Mouse (Mus musculus): Measurements from ENCODE around the gene Apba3.
"Not testable (repeated sequence)": the region's sequence is repeated elsewhere in the genome, so short reads cannot be mapped to it uniquely, and the experiment has no call there.

Gene Apba3

DNA sequence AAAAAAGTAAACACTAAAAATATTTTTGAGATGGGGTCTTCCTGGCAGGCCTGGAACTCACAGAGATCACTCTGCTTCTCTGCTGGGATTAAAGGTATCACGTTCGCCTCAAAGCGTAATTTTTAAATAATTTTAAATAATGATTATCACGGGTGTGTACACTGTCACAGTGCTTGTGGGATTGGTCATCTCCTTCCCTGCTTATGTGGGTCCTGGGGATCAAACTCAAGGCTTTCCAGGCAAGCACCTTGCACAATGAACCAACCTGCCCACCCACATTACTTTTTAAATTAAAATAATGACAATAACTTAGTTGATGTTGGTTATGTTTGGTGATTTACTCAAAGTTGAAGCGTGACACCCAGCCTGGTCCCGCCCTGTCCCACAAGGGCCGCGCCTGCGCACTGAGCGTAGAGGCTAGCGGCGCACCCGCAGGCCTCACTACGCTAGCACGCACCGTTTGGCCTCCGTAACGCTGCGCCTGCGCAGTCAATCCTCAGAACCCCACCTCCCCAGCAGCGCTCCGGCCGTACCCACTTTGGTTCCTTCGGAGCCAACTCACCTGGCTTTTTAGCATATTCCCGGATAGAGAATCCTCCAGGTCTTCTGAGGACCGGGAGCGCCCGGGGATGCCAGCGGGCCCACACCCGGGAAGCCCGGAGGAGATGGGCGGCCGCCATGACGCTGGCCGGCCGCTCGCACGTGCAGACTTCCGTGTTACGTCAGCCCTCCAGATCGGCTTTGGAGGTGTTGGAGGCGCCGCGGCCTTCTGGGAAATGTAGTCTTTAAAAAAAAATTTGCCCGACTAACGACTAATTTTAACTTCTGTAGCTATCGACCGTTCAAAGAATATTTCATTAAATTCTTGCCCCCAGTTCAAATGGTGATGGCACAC lies at the start of gene Apba3, which contains the start of gene Mrpl54:
TSS of gene Apba3 (plus strand) at position 750 of the 895 bp plus-strand sequence.
TSS of gene Mrpl54 (minus strand) at position 724 of the 895 bp plus-strand sequence.
- DNase-seq (ENCODE audit: low spot score in 2 of 2) = peak; percentile 97

DNA sequence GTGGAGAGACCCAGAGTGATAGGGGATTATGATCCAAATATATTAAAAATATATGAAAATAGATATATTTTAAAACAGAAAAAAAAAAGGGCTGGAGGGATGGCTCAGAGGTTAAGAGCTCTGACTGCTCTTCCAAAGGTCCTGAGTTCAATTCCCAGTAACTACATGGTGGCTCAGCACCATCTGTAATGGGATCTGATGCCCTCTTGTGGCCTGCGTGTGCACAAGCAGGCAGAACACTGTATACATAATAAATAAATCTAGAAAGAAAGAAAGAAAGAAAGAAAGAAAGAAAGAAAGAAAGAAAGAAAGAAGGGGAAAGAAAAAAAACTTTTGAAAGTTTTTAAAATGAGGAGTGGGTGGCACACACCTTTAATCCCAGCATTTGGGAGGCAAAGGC lies 49.5 kb upstream of the Apba3 start:
- DNase-seq (ENCODE audit: low spot score in 2 of 2) = not testable (repeated sequence)

DNA sequence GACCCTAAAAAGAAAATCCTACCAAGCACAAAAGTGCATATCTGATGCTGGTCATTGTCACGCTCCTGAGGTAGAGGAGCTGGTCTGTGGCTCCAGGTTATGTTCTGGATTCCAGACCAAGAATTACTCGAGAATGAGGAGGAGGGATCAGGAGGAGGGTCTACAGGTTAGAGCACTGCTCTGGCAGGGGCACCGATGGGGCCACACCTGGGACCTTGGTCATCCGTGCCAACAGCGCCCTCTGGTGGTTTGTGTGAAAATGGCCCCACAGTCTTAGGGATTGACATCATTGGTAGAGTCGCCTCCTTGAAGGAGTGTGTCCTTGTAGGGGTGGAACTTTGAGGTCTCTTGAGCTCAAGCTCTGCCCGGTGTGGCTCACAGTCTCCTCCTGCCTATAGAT lies 48.8 kb upstream of the Apba3 start:
- DNase-seq (ENCODE audit: low spot score in 2 of 2) = peak; percentile 72 to 85

DNA sequence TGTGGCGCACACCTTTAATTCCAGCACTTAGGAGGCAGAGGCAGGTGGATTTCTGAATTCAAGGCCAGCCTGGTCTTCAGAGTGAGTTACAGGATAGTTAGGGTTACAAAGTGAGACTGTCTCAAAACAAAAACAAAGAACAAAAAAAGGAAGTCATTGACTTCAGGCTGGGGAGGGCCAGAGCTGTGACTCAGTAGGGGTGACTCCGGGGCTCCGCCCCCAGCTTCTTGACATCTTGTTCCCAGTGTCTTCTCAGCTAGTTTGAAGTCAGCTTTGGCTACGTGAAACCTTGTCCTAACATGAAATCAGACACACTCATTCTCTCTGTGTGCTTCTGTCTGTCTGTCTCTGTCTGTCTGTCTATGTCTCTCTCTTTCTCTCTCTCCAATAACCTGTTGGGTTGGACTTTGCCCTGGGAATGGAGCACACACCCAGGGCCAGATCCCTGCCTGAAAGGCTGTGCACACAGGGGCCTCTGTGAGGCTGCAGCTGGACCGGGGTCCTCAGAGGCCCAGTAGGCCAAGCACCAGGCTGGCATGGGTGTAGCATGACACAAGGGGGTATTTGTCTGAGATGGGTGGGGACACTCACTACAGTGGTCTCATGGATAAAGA lies 45.3 kb upstream of the Apba3 start:
- peak in 1 of 2 experiments; percentile 32 for DNase-seq (ENCODE audit: low spot score in 2 of 2)

DNA sequence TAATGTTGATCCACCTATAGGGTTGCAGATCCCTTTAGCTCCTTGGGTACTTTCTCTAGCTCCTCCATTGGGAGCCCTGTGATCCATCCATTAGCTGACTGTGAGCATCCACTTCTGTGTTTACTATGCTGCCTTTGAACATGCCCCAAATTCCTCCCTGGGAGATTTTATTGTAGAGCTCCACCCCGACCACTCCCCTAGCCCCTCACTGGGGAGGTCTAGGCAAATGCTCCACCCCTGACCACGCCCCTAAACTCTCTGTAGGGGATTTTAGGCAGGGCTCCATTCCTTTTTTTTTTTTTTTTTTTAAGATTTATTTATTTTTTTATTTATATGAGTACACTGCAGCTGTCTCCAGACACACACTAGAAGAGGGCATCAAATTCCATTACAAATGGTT lies 43.0 kb upstream of the Apba3 start:
- DNase-seq (ENCODE audit: low spot score in 2 of 2) = not testable (repeated sequence)

DNA sequence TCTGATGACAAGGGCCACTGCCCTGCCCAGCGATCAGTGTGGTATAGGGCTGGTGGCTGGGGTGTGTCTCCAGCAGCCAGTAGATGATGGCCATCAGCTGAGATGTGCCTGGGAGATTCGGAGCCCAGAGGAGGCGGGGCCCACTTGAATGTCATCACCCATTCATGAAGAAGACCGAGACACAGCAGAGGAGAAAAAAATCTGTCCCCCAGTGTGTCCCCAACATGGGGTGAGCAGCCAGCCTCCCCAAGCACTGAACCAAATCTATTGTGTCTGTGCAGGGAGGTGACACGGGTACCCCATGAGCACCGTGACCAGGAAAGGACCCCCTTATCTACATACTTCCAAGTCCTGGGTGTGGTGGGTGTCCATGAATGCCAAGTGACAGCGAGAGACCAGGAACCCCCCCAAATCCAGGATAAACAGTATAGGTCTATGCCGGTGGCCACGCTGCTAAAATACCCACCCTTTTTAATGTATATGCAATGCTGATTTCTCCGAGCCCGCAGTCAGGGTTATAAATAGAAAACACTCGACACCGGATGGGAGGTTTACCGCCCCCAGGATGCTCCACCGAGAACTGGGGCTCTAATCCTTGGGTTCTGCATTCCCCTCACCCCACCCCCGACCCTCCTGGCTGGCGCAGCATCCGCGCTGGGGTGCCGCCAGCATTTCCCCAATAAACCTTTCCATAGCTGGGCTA lies 36.9 kb upstream of the Apba3 start:
- no peak for DNase-seq (ENCODE audit: low spot score in 2 of 2)

DNA sequence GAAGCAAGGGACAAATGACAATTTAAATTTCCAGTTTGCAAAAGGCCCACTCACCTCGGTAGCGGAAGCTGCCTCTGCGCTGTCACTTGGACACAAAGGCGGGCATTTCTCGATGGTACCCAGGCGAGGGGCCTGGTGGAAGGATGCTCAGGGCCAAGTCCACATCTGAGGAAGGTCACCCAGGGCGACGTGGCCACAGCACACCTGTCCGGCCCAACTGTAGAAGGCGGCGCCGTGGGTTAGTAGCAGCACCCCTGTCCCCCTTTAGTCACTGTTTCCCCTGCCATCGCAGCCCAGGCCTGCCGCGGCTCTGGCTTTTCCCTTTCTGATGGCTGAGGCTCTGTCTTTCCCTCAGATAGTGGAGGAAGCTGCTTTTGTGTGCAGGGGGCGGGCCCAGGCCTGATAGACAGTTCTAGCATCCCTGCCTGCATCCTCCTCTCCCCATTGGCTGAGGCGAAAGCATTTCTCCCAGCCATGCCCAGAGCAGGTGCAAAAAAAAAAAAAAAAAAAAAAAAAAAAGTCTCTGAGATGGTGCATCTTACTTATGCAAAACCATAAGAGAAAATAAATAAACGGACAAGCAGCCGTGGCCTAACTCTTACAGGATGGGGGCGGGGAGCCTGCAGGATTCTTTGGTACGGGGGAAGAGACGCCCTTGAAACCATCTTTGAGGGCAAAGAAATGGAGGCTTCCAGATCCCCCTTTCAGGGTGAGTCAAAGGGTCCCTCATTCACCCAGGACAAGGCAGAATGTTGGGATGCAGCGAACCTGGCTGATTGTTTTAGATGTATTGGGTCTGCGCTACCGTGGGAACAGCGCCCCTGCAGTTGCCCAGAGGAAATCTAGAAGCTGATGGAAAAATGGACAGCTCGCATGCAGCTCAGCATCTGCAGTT lies 36.1 kb upstream of the Apba3 start, which contains the start of gene Atcay:
TSS of gene Atcay (minus strand) at position 396 of the 895 bp plus-strand sequence.
- no peak for DNase-seq (ENCODE audit: low spot score in 2 of 2)

DNA sequence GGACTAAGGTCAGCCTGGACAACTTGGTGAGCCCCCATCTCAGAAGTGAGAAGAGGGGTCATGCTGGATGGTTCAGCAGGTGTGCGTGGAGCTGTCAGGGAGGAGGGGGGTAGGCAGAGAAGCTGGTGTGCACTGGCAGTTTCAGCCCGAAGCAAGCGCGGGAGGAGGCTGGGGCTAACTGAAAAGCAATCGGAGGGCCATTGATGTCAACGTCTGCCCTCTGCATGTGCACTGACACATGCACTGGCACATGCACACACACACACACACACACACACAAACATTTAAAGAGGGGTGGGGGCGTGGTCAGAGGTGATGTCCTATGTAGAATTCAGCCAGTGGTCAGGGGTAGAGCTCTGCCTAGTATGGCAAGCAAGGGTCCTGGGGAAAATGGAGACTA lies 35.3 kb upstream of the Apba3 start:
- DNase-seq (ENCODE audit: low spot score in 2 of 2) = no peak

DNA sequence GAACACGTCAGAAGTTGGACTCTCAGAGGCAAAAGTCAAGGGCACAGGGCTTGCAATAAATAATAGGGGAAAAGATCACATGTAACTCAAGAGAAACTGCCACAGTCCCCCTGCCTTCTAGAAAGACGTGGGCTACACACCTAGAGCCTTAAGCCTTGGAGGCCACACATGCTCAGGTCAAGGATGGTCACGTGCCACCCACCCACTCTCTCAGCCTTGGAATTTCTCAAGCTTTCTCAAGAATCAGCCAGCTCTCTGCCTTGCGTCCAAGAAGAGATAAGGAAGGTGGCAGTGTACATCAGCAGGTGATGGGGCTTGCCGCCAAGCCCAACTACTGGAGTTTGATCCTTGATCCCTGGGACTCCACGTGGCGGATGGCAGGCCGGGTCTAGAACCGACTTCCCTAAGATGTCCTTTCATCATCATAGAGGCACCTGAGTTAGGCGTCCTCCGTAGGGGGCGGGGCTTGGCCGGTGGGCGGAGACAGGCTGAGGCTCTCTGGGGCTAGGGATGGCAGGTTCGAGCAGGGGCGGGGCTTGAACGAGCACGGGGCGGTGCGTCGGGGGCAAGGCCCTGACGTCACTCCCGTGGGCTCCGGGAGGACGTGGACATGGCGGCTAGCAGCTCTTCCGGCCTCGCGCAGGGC lies 34.1 kb upstream of the Apba3 start, which contains the start of gene Zfr2:
TSS of gene Zfr2 (plus strand) at position 576 of the 646 bp plus-strand sequence.
- peak; percentile 82 to 93 for DNase-seq (ENCODE audit: low spot score in 2 of 2)

DNA sequence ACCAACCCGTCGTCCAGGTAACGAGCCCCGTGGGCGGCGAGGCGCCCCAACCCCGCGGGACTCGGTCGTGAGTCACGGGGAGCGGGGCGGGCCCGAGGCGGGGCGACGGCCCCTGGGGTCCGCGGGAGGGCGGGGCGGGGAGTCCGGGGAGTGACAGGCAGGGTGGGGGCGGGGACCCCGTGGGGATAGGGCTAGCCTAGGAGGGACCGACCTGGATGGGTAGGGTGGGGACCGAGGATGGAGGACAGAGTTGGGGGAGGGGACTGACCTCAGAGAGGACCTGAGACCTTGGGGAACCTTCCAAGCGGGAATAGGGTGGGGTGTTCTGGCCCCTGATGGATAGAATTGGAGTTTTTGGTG lies 33.6 kb upstream of the Apba3 start:
- no peak for DNase-seq (ENCODE audit: low spot score in 2 of 2)

DNA sequence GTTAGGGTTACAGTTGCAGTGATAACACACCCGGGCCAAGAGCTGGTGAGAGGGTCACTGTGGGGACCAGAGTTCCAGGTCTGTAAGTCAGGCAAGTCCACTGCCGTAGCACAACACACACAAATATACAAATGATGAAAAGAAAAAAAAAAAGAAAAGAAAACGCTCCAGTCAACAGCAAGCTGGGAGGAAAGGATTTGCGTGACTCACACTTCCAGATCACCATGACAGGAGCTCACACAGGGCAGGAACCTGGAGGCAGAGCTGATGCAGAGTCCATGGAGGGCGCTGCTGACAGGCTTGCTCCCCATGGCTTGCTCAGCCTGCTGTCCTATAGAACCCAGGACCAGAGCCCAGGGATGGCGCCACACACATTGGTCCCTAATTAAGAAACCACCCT lies 32.6 kb upstream of the Apba3 start:
- no peak for DNase-seq (ENCODE audit: low spot score in 2 of 2)

DNA sequence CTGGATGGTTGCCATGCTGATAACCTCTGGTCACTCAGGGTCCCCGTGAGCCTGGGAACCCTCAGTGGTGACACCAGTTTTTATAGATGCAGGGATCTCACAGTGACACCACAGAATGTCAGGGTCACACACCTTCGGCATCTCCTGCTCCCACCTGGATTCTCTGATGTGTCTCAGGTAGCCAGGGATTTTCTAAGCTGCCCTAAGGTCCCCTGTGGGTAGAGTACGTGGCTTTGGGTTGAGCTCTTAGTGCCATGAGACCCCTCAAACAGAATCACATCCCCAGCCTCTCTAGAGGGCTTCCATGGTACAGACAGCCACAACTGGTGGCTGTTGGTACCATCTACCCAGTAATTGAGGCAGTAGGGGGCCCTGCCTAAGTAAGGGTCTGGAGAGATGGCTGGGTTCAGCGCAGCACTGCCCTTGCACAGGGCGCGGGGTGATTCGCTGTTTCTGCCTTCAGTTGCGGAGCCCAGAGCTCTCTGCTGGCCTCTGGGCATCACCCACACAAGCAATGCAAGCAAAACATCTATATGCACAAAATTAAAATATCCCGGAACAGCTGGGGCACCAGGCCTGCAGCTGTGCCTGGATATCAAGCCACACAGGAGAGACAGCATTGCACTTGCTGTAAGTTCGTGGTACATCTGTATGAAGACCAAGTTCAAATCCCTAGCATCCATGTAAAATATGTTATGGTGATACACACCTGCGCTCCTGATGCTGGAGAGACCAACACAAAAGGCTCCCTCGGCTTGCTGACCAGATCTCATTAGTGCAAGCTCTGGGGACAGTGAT lies 30.1 kb upstream of the Apba3 start:
- no peak for DNase-seq (ENCODE audit: low spot score in 2 of 2)

DNA sequence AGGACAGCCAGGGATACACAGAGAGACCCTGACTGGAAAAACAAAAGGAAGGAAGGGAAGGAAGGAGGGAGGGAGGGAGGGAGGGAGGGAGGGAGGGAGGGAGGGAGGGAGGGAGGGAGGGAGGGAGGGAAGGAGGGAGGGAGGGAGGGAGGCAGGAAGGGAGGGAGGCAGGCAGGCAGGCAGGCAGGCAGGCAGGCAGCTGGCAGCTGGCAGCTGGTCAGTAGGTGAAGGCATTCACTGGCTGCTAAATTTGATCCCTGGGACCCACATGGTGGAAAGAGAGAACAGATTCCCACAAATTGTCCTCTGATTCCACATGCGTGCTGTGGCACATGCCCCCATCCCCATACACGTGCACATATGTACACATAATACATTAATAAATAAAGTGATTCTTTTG lies 28.1 kb upstream of the Apba3 start:
- DNase-seq (ENCODE audit: low spot score in 2 of 2) = no peak

DNA sequence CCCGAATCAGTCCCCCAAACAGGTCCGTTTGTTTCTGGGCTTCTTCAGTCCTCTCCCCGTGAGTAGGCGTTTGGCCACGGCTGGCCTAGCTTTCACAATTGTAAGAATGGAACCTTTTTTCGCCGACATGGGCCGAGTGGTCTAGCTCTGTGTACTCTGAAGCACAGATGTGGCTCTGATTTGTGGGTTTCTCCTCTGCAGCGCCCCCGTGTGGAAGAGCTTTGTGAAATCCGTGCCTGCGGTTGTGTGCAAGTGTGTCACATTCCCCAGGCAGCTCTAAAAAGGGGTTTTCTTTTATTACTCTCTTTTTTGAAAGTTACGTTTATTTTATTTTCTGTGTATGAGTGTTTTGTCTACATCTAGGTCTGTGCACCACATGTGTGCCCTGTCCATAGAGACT lies 25.9 kb upstream of the Apba3 start:
- DNase-seq (ENCODE audit: low spot score in 2 of 2) = peak in 1 of 2 experiments; percentile 69

DNA sequence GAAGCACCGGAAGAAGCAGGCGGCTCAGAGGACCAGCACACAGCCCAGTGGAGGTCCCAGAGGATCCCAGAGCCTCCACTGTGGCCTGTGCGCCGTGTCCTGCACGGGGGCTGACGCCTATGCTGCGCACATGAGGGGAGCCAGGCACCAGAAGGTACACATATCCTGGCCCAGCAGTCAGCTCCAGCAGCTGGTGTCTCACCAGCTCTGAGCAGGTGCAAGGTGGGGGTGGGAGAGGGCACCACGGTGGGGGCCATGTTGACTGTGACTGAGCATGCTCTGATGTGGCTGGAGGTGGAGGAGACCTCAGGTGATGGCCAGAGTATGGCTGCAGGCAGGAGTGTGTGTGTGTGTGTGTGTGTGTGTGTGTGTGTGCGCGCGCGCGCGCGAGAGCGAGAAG lies 24.7 kb upstream of the Apba3 start:
- DNase-seq (ENCODE audit: low spot score in 2 of 2) = no peak

DNA sequence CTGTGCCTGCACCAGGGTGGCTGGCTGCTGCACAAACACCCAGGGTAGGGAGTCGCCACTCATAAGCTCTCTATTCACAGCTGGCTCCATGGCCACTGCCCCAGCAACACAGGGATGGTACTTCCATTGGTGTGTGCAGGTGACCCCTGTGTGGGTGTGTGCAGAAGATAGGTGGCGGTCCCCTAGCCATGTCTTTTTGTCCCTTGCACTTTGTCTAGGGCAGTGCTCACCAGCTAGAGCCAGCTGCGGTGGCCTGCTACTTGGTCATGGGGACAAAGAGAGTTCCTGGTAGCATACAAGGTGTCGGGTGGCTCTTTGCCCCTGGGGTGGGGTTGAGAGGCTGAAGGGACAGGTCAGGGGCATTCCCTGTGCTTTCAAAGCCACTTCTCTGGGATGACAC lies 22.6 kb upstream of the Apba3 start:
- no peak for DNase-seq (ENCODE audit: low spot score in 2 of 2)

DNA sequence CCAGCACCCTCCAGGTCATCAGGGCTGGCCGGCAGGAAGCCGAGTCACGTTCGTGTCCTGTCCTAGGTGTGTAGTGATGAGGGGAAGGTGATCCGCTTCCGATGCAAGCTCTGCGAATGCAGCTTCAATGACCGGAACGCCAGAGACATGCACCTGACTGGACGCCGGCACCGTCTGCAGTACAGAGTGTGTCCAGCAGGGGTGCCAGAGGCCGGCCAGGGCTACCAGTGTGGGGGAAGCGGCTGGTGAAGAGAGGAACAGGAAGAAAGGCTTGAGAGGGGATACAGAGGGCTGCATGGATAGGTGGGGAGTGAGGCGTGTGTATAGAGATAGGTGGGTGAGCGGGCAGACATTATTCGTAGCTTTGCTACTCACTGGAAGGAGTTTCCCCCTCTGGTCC lies 22.2 kb upstream of the Apba3 start:
- DNase-seq (ENCODE audit: low spot score in 2 of 2) = peak; percentile 75 to 86

DNA sequence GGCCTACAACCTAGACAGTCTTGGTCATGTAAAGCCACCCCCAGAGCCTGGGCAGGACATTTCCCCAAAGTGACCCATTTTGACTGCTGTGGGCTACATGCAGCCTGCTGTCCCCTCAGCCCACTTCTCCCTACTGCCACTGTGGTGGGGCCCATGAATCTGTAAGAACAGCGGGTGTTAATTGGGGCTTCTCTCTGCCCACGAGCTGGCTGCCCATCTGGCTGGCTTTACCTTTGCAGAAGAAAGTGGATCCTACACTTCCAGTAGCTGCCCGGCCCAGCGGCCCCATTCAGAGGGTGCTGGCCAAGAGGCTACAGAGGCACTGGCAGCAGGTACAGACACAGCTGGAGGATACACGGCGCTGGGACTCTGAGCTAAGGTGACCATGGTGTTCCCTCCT lies 21.6 kb upstream of the Apba3 start:
- DNase-seq (ENCODE audit: low spot score in 2 of 2) = no peak

DNA sequence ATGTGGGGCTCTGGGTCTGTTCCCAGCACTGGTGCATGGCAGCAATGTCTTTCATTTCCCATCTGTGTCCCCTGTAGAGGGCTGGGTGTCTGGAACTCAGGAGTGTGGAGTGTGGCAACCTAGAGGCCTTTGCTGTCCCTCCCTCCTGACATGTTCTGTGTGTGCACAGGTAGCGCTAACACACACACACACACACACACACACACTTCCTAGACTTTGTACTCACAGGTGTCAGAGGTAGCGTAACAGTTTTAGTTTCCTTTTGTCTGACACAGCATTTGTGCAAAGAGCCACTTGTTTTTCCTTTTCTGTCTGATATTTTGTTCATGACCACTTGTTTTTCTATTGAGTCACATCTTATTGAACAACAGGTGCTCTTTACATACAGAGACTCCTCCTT lies 19.0 kb upstream of the Apba3 start:
- no peak for DNase-seq (ENCODE audit: low spot score in 2 of 2)

DNA sequence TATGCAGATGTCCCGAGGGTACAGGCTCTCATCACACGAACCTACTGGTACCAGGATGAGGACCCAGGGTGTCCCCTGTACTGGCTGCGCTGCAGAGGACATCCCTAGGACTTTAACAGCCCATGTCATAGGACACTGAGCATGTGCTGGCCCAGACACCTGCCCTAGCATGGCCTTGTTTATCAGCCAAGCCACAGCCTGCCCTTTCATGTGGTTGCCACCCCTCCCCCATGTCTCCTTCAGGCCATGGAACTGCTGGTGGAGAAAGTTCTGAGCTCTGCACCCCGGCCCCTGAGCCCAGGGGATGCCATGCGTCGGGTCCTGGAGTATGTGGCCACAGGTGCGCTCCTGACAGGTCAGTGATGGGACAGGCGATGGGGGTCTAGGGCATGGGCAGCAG lies 17.3 kb upstream of the Apba3 start:
- DNase-seq (ENCODE audit: low spot score in 2 of 2) = no peak
